Mouse (Mus musculus): ENCODE data around the gene Pde6c. TPM values are rescaled to one million over a fixed set of nuclear protein-coding genes. Genes with fewer than 3 reads are reported as not detected.

The Pde6c gene
- polyA plus RNA-seq, 1 experiment from 2014 or later = not detected

GRCm38 (mm10) chr19:38223905-38224684 is 91.5 kb downstream of the Pde6c start, which contains the start of gene Fra10ac1:
Fra10ac1 (minus strand) TSS chr19:38224156.
- ATAC-seq (ENCODE audit: low read depth) = peak; percentile 99
- Histone ChIP-seq H3K4me2 (ENCODE audit: low read depth, low read length) (peak within 1 kb of the TSS; percentile 44), H3K27ac (ENCODE audit: low read depth, low read length) (peak within 1 kb of the TSS; percentile 92), H3K4me3 (ENCODE audit: low read depth, low read length) (peak within 1 kb of the TSS; percentile 43), H3K9me3 (ENCODE audit: control insufficient read depth, low read length) (no peaks in the 10 kb centered on the region), H3K27me3 (ENCODE audit: control insufficient read depth, insufficient read depth, low read length) (no peaks in the 10 kb centered on the region), H3K9ac (replicated peaks; ENCODE audit: low read depth, low read length) (peak within 1 kb of the TSS; percentile 74), H3K4me1 (ENCODE audit: control insufficient read depth, insufficient read depth, low read length) (0 out of 2 replicates have a peak, but pooled peaks cover 4% of the 10 kb centered on the region), H3K36me3 (ENCODE audit: control insufficient read depth, insufficient read depth, low read length) (no peaks in the 10 kb centered on the region)
- 1% methylated on average over 49 of the region's 49 CpGs for WGBS

DNA sequence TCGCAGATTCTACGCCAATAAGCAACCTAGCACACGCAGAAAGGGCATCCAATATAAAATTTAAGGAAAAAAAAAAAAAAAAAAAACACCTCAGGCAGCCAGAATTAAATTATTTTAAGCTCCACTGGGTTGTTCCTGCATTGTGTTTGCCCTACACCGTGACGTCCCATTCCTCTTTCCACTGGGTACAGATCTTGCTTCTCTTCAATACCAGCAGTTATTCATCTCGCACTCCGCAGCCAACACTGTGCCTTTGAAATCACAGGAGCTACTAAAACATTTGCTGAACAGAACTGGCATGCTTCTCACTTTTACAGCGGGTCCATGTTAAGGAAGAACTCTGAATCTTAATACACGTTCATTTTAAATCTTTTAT is 92.1 kb downstream of the Pde6c start:
- H3K27me3 ChIP-seq (ENCODE audit: control insufficient read depth, insufficient read depth, low read length) = no peaks in the 10 kb centered on the region
- ATAC-seq (ENCODE audit: low read depth) = peak; percentile 54
- peak overlapping the region; percentile 74 for H3K9ac ChIP-seq (replicated peaks; ENCODE audit: low read depth, low read length)
- WGBS = 7% methylated on average over 9 of the region's 9 CpGs
- peak overlapping the region; percentile 92 for H3K27ac ChIP-seq (ENCODE audit: low read depth, low read length)
- H3K4me3 ChIP-seq (ENCODE audit: low read depth, low read length) = peak overlapping the region; percentile 43
- H3K9me3 ChIP-seq (ENCODE audit: control insufficient read depth, low read length) = no peaks in the 10 kb centered on the region
- H3K4me2 ChIP-seq (ENCODE audit: low read depth, low read length) = peak overlapping the region; percentile 44
- 0 out of 2 replicates have a peak, but pooled peaks cover 4% of the 10 kb centered on the region for H3K4me1 ChIP-seq (ENCODE audit: control insufficient read depth, insufficient read depth, low read length)
- no peaks in the 10 kb centered on the region for H3K36me3 ChIP-seq (ENCODE audit: control insufficient read depth, insufficient read depth, low read length)

DNA sequence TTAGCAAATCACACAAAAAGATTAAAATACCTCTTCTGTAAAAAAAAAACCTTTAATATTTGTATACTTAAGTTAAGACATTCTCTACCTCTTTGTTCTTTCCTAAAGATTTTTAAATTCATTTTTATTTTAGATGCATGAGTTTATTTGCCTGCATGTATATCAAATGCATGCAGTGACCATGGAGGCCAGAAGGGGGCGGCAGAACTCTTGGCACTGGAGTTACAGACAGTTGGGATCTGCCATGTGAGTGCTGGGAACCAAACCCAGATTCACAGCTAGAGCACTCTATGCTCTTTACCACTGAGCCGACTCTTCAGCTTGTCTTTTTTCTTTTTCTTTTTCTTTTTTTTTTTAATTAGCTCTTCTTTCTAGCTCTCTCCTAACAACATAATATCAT is 96.1 kb downstream of the Pde6c start:
- WGBS = 55% methylated on average over 2 of the region's 2 CpGs
- Histone ChIP-seq H3K27ac (ENCODE audit: low read depth, low read length) (no peak overlapping the region), H3K9ac (replicated peaks; ENCODE audit: low read depth, low read length) (no peak overlapping the region), H3K9me3 (ENCODE audit: control insufficient read depth, low read length) (no peaks in the 10 kb centered on the region), H3K4me1 (ENCODE audit: control insufficient read depth, insufficient read depth, low read length) (no peaks in the 10 kb centered on the region), H3K4me2 (ENCODE audit: low read depth, low read length) (no peak overlapping the region), H3K36me3 (ENCODE audit: control insufficient read depth, insufficient read depth, low read length) (no peaks in the 10 kb centered on the region), H3K27me3 (ENCODE audit: control insufficient read depth, insufficient read depth, low read length) (no peaks in the 10 kb centered on the region), H3K4me3 (ENCODE audit: low read depth, low read length) (no peak overlapping the region)
- ATAC-seq (ENCODE audit: low read depth) = no peak

- no peak overlapping the region for H3K27ac ChIP-seq (ENCODE audit: low read depth, low read length)
Measured at GRCm38 (mm10) chr19:38232087-38232486, 99.5 kb downstream of the Pde6c start.

GRCm38 (mm10) chr19:38232516-38232915 is 99.9 kb downstream of the Pde6c start:
- no peak overlapping the region for H3K4me3 ChIP-seq (ENCODE audit: low read depth, low read length)
- no peaks in the 10 kb centered on the region for H3K4me1 ChIP-seq (ENCODE audit: control insufficient read depth, insufficient read depth, low read length)
- H3K9me3 ChIP-seq (ENCODE audit: control insufficient read depth, low read length) = no peaks in the 10 kb centered on the region
- H3K4me2 ChIP-seq (ENCODE audit: low read depth, low read length) = no peak overlapping the region
- no peak overlapping the region for H3K9ac ChIP-seq (replicated peaks; ENCODE audit: low read depth, low read length)
- H3K27ac ChIP-seq (ENCODE audit: low read depth, low read length) = no peak overlapping the region
- 6% methylated on average over 4 of the region's 4 CpGs for WGBS
- H3K27me3 ChIP-seq (ENCODE audit: control insufficient read depth, insufficient read depth, low read length) = no peaks in the 10 kb centered on the region
- H3K36me3 ChIP-seq (ENCODE audit: control insufficient read depth, insufficient read depth, low read length) = no peaks in the 10 kb centered on the region
- ATAC-seq (ENCODE audit: low read depth) = no peak

More at GRCm38 (mm10) chr19:38232087-38232486, 99.5 kb downstream of the Pde6c start:
- no peaks in the 10 kb centered on the region for H3K36me3 ChIP-seq (ENCODE audit: control insufficient read depth, insufficient read depth, low read length)
- no peaks in the 10 kb centered on the region for H3K4me1 ChIP-seq (ENCODE audit: control insufficient read depth, insufficient read depth, low read length)
- no peak overlapping the region for H3K4me3 ChIP-seq (ENCODE audit: low read depth, low read length)
- no peak overlapping the region for H3K4me2 ChIP-seq (ENCODE audit: low read depth, low read length)
- H3K9ac ChIP-seq (replicated peaks; ENCODE audit: low read depth, low read length) = no peak overlapping the region
- WGBS = 23% methylated on average over 8 of the region's 8 CpGs
- no peak for ATAC-seq (ENCODE audit: low read depth)
- no peaks in the 10 kb centered on the region for H3K9me3 ChIP-seq (ENCODE audit: control insufficient read depth, low read length)
- no peaks in the 10 kb centered on the region for H3K27me3 ChIP-seq (ENCODE audit: control insufficient read depth, insufficient read depth, low read length)

Other genes starting within 250 kb of the Pde6c start
- gene Myof, start 89.2 kb upstream of the Pde6c start, polyA plus RNA-seq (2014; fragmentation: Nextera tagmentation; extraction: Ambion mirVana) = 0.74 and 4.0 TPM in 2 replicates
- gene Cep55, start 77.8 kb upstream of the Pde6c start, polyA plus RNA-seq (2014; fragmentation: Nextera tagmentation; extraction: Ambion mirVana) = 2.7 and 2.8 TPM in 2 replicates
- gene Ffar4, start 35.7 kb upstream of the Pde6c start, polyA plus RNA-seq (2014; fragmentation: Nextera tagmentation; extraction: Ambion mirVana) = 0.43 TPM in 1 of 2 replicates, not detected in the other
- 1.6 and 6.9 TPM in 2 replicates for gene Rbp4, start 7.5 kb upstream of the Pde6c start, polyA plus RNA-seq (2014; fragmentation: Nextera tagmentation; extraction: Ambion mirVana)
- 38.2 and 38.5 TPM in 2 replicates for gene Fra10ac1, start 91.4 kb downstream of the Pde6c start, polyA plus RNA-seq (2014; fragmentation: Nextera tagmentation; extraction: Ambion mirVana)
- gene Lgi1, start 131.8 kb downstream of the Pde6c start, polyA plus RNA-seq (2014; fragmentation: Nextera tagmentation; extraction: Ambion mirVana) = 20.7 and 24.0 TPM in 2 replicates